Mouse (Mus musculus): ENCODE measurements at regions not wholly inside any gene's neighbourhood (a gene's known extent, or its start where the extent isn't known, plus 50 kb on each side); places are given as distances from the start of the nearest gene placed in this dataset.

- no peak for DNase-seq
Observed at GRCm38 (mm10) chr11:38886466-38886865, 1650.7 kb upstream of the Tenm2 start.

GRCm38 (mm10) chr11:38861622-38862345 lies 1626.0 kb upstream of the Tenm2 start:
- DNase-seq, result no peak

DNA sequence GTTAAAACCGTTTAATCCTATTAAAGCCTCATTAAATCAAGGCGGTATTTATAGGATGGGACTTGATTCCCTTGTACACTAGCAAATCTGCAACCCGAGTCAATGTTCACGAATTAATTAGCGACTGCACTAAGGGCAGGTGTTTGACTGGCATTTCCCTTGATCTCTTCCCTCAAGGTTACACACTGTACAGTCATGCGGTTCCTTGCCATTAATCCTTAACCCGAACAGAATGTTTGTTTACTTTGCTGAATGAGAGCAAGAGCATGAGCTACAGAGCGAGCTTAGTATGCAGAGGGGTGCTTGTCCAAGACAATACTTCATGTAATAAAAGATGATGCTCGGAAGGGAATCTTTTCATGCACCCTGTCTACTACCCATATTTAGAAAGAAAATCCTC lies 1620.9 kb upstream of the Tenm2 start:
- DNase-seq, result no peak

GRCm38 (mm10) chr11:38829148-38829547 lies 1593.4 kb upstream of the Tenm2 start:
- no peak for DNase-seq

DNA sequence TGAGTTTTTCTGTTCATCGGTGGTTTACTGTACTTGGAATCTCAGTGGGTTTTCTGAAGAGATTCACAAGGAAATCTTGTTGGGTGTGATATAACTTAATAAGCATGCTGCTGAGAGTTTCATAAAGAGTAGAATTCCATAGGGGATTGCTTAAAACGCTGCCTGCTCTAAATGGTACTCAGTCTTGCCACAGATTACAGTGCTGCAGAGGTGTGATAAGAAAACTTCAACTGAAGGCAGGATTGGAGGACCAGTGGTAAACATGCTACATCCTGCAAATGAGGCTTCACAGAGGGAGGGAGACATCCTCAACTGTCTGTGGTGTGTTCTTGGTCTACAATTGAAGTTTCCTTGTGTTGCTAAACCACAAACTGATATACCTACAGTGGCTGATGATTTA lies 1592.6 kb upstream of the Tenm2 start:
- no peak for DNase-seq

DNA sequence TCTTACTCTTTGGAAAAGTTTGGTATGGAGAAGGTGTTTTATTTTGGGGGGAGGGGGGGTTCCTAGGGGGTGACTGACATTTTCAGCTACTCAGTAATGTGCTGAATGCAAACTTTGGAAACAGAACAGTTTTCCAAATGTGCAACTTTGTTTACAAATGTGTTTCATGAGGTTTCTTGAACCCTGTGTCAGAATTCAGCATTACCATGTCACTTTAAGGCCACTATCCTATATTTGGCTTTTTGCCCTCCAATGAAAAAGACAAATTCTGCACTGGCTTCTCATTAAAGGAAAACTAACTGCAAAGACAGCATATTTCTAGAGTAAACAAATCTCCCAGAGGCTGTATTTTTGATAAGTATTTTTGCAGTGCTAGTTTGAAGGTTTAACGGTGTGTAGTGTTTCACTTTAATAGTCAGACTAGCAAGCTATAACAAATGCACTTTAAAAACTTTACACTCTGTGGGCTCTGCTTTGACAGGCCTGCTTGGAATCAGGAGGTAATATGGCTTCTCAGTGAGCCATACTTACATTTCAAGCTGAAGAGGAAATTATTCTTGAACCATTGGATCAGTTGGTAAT lies 1589.5 kb upstream of the Tenm2 start:
- DNase-seq, result no peak

DNA sequence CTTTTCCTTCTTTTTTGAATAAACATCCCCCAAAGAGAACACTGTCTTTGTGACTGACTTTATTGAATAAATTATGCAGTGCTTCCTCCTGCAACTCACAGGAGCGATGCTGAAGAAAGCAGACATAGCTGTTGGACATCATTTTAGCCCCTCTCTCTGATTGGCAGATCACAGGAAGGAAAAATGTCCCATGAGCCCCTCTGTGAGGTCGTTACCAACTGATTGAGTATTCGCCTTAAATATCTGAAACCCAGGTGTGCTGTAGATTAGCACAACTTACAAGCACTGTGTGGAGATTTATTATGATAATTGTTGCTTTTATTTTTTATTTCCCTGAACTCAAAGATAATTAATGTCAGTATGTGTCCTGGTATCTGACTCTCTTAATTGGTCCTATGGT lies 1582.4 kb upstream of the Tenm2 start:
- DNase-seq, result no peak

- no peak for DNase-seq
Observed at GRCm38 (mm10) chr11:38783548-38783947, 1547.8 kb upstream of the Tenm2 start.

DNA sequence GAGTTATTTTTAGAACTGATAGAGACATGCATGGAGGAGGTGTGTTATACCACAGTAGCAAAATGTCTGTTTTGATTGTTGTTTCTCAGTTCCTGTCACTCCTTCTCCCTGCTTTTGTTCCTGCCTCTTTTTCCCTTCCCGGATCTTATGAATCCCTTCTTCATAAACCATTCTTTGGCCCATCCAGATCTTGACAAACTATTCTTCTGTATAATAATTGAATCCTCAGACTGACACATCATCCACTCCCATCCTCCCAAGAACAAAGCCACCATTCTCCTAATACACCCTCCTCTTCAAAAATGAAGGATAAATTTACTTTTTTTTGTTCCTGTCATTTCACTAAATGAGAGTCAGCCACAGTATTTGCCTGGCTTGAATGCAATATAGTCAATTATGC lies 1543.8 kb upstream of the Tenm2 start:
- DNase-seq, result no peak

- no peak for DNase-seq
Observed at GRCm38 (mm10) chr11:38762241-38762640, 1526.5 kb upstream of the Tenm2 start.

DNA sequence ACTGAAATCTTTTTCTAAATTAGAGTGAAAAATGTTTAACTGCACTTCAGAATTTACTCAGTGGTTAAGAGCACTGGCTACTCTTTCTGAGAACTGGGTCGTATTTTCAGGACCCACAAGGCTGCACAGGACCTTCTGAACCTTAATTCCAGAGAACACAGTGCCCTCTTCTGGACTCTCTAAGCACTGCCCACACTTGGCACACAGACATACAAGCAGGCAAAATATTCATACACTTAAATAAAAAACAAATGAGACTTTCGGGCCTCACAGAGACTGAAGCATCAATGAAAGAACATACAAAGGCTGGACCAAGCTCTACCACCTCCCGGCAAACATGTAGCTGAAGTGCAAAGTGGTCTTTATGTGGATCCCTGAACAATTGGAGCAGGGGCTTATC lies 1511.8 kb upstream of the Tenm2 start:
- DNase-seq, result peak; percentile 1

DNA sequence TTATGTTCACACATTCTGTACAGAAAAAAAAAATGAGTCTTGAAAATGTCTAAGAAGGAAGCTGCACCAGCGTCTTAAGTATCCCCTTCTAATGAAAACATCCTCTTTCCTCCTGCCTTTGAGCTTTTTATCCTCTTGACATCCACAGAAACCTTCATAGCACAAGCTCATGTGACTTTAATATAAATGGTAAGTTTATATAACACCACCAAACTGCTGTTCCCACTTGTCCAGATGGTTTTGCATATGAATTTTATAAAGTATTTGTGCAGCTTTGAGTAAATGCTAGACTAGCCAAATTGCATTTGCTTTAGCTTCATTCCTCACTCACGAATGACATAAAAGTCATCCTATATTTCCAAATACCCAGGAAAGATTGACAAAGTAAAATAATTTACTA lies 1493.3 kb upstream of the Tenm2 start:
- DNase-seq, result no peak

DNA sequence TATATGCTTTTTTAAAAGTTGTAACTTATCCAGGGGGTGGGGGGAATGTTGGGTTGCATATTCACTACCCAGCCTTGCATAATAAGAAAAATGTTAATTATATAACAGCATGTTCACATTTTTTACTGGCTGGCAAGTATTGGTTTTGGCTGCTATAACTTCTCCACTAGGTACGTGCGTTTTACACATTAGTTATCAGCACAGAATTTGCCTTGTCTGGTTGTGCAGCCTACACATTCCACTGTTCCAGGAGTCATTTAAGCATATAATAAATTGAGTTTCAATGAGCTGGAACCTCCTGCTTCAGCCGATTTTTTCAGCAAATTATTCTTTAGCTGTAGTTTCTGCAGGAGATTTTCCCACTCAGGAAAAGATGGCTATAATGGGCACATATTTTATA lies 1479.9 kb upstream of the Tenm2 start:
- DNase-seq, result no peak

- DNase-seq, result no peak
Observed at GRCm38 (mm10) chr11:38681264-38681663, 1445.5 kb upstream of the Tenm2 start.

GRCm38 (mm10) chr11:38673367-38674056 lies 1437.7 kb upstream of the Tenm2 start:
- no peak for DNase-seq
